9 mouse cellular contexts compared by ENCODE assay signal in the genomic region with DNA sequence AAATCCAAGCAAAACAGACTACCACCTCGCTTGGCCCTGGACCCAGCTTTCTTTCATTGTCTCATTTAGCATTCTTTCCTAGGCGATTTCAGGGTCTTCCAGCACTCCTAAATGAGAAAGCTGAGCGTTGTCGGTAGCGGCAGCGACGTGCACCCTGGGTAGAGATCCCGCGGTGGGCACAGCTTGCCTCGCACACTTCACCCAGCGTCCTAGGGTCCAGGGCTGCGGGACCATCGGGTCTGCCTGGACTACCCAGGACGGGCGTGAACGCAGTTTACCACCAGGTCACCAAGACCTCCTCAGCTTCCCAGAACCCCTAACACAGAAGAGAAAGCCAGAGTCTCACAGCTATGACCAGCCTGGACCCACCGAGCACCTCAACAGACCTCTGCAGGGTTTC. TPM values are rescaled to one million over a fixed set of nuclear protein-coding genes. Genes with fewer than 3 reads are reported as not detected.
DNase-seq lines count a peak whose midpoint lies in the region; ATAC-seq and TF ChIP-seq lines count a peak whose summit lies in the region.
"Had no signal": no experiment of that assay in that cellular context is flagged by ENCODE, and none has a peak within 500 bp of the region (broad histone marks: within the 10 kb centered on the region; RNA-seq: fewer than 3 reads in every experiment).

No protein-coding gene starts in this region.

- peaks cover 43% of the 10 kb centered on the region for H3K4me1 ChIP-seq in embryonic facial prominence, embryonic 15.5 days
- H3K4me1 ChIP-seq in neural tube, embryonic 12.5 days = peaks cover 40% of the 10 kb centered on the region

- no peaks in the 10 kb centered on the region for H3K36me3 ChIP-seq in embryonic facial prominence, embryonic 15.5 days
- H3K36me3 ChIP-seq in neural tube, embryonic 12.5 days = no peaks in the 10 kb centered on the region

- H3K9ac ChIP-seq in embryonic facial prominence, embryonic 15.5 days = no peak overlapping the region
- no peak overlapping the region for H3K9ac ChIP-seq in neural tube, embryonic 12.5 days

- WGBS in embryonic facial prominence, embryonic 15.5 days = 2% methylated on average over 17 of the region's 17 CpGs
- WGBS in neural tube, embryonic 12.5 days = 1% methylated on average over 17 of the region's 17 CpGs

- TF ChIP-seq CTCF in layer of hippocampus, adult 2 months (conservative IDR thresholded peaks at IDR 0.05) = no peak

- H3K4me2 ChIP-seq in embryonic facial prominence, embryonic 15.5 days (replicated peaks) = peak overlapping the region; percentile 40
- peak overlapping the region; percentile 50 for H3K4me2 ChIP-seq in neural tube, embryonic 12.5 days (replicated peaks)

- 0 out of 2 replicates have a peak overlapping the region, but pooled peaks have one; percentile 11 for H3K27ac ChIP-seq in layer of hippocampus, adult 2 months
- H3K27ac ChIP-seq in embryonic facial prominence, embryonic 15.5 days (replicated peaks) = peak overlapping the region; percentile 4; the same call in 1 of the 2 replicates
- no peak overlapping the region for H3K27ac ChIP-seq in neural tube, embryonic 12.5 days

- no peaks in the 10 kb centered on the region for H3K9me3 ChIP-seq in embryonic facial prominence, embryonic 15.5 days (replicated peaks)
- no peaks in the 10 kb centered on the region for H3K9me3 ChIP-seq in neural tube, embryonic 12.5 days

- H3K4me3 ChIP-seq in layer of hippocampus, adult 2 months = no peak overlapping the region; the same call in 1 of the 2 replicates
- H3K4me3 ChIP-seq in embryonic facial prominence, embryonic 15.5 days (replicated peaks) = peak overlapping the region; percentile 21
- peak overlapping the region; percentile 19; the same call in 1 of the 2 replicates for H3K4me3 ChIP-seq in neural tube, embryonic 12.5 days

- DNase-seq in layer of hippocampus, adult 2 months (ENCODE audit: low spot score in 2 of 2) = no peak
- DNase-seq in layer of hippocampus, adult 18-20 months (ENCODE audit: low spot score in 2 of 2) = no peak
- DNase-seq in layer of hippocampus, adult 8-10 months (ENCODE audit: low spot score in 2 of 2) = no peak
- no peak for DNase-seq in spleen, postnatal 14 days (ENCODE audit: low spot score in 2 of 2)

- peaks cover 53% of the 10 kb centered on the region for H3K27me3 ChIP-seq in embryonic facial prominence, embryonic 15.5 days
- H3K27me3 ChIP-seq in neural tube, embryonic 12.5 days (replicated peaks) = peaks cover 59% of the 10 kb centered on the region

- no peak for ATAC-seq in embryonic facial prominence, embryonic 15.5 days (ENCODE audit: insufficient number of reproducible peaks, low FRiP score, low TSS enrichment, low read depth)
- ATAC-seq in inflammation-experienced regulatory T-cells, adult 6 months = peak; percentile 11
- ATAC-seq in neural tube, embryonic 12.5 days (ENCODE audit: low FRiP score, low read depth) = peak; percentile 37; the same call in 1 of the 2 replicates
- ATAC-seq in megakaryocyte-erythroid progenitor cell, adult 5-6 weeks (replicated peaks; ENCODE audit: low FRiP score, low TSS enrichment, poor library complexity, severe bottlenecking) = no peak

RNA-seq across cellular contexts. Expression of a gene that starts 7.1 kb away (rescaled TPM):
- 1 to 10 TPM; 3.8 to 4.3 TPM for total RNA-seq in layer of hippocampus, adult 2 months (2021)
- 1 to 10 TPM; 3.7 to 4.3 TPM for total RNA-seq in layer of hippocampus, adult 18-20 months (2021)
- 2.7 and 2.9 TPM in 2 replicates for polyA plus RNA-seq in embryonic facial prominence, embryonic 15.5 days (2015; fragmentation: Nextera tagmentation; extraction: Ambion mirVana)
- not detected for polyA plus RNA-seq in inflammation-experienced regulatory T-cells, adult 6 months (2017; shearing (Covaris generic))
- 2.2 and 2.7 TPM in 2 replicates for polyA plus RNA-seq in neural tube, embryonic 12.5 days (2016; fragmentation: Nextera tagmentation; extraction: Ambion mirVana)
- 1 to 10 TPM; 3.1 to 3.4 (median 3.1) TPM for total RNA-seq in layer of hippocampus, adult 8-10 months (2022)
- total RNA-seq in megakaryocyte-erythroid progenitor cell, adult 5-6 weeks (2014; fragmentation: Nextera tagmentation) = not detected in 2 replicates
- 0.47 TPM in 1 of 2 replicates, not detected in the other for total RNA-seq in megakaryocyte-erythroid progenitor cell, adult 5-6 weeks (2017)
- total RNA-seq: gastrocnemius, postnatal 4 days had no signal

RNA-seq across cellular contexts. Expression of a gene that starts 33.5 kb away (rescaled TPM):
- total RNA-seq in layer of hippocampus, adult 2 months (2021) = 10 to 100 TPM; 19.3 to 22.3 TPM
- 10 to 100 TPM; 22.6 to 22.9 TPM for total RNA-seq in layer of hippocampus, adult 18-20 months (2021)
- 14.1 and 14.7 TPM in 2 replicates for polyA plus RNA-seq in embryonic facial prominence, embryonic 15.5 days (2015; fragmentation: Nextera tagmentation; extraction: Ambion mirVana)
- polyA plus RNA-seq in inflammation-experienced regulatory T-cells, adult 6 months (2017; shearing (Covaris generic)) = 10 to 100 TPM in 2 of 3 experiments, 1 to 10 TPM in 1; 8.8 to 13.5 (median 12.5) TPM
- 11.2 and 12.3 TPM in 2 replicates for polyA plus RNA-seq in neural tube, embryonic 12.5 days (2016; fragmentation: Nextera tagmentation; extraction: Ambion mirVana)
- total RNA-seq in layer of hippocampus, adult 8-10 months (2022) = 10 to 100 TPM; 23.6 to 30.7 (median 26.9) TPM
- 33.3 and 38.3 TPM in 2 replicates for total RNA-seq in megakaryocyte-erythroid progenitor cell, adult 5-6 weeks (2014; fragmentation: Nextera tagmentation)
- total RNA-seq in megakaryocyte-erythroid progenitor cell, adult 5-6 weeks (2017) = 54.5 and 79.7 TPM in 2 replicates

RNA-seq across cellular contexts. Expression of a gene that starts 33.6 kb away (rescaled TPM):
- total RNA-seq in layer of hippocampus, adult 2 months (2021) = 10 to 100 TPM; 31.6 to 32.6 TPM
- 10 to 100 TPM; 31.0 to 31.4 TPM for total RNA-seq in layer of hippocampus, adult 18-20 months (2021)
- polyA plus RNA-seq in embryonic facial prominence, embryonic 15.5 days (2015; fragmentation: Nextera tagmentation; extraction: Ambion mirVana) = 23.3 and 26.6 TPM in 2 replicates
- 10 to 100 TPM; 18.9 to 30.4 (median 30.3) TPM for polyA plus RNA-seq in inflammation-experienced regulatory T-cells, adult 6 months (2017; shearing (Covaris generic))
- polyA plus RNA-seq in neural tube, embryonic 12.5 days (2016; fragmentation: Nextera tagmentation; extraction: Ambion mirVana) = 23.9 and 24.6 TPM in 2 replicates
- total RNA-seq in layer of hippocampus, adult 8-10 months (2022) = 10 to 100 TPM; 26.6 to 32.4 (median 30.2) TPM
- 20.2 and 28.4 TPM in 2 replicates for total RNA-seq in megakaryocyte-erythroid progenitor cell, adult 5-6 weeks (2014; fragmentation: Nextera tagmentation)
- 28.3 and 36.9 TPM in 2 replicates for total RNA-seq in megakaryocyte-erythroid progenitor cell, adult 5-6 weeks (2017)

Comparison
In these comparisons a context has a peak if more than half of its experiments do, and no peak if none do; other contexts are left out.
1. ATAC-seq: peak in inflammation-experienced regulatory T-cells, adult 6 months (single experiment) and neural tube, embryonic 12.5 days (single experiment); none in embryonic facial prominence, embryonic 15.5 days (single experiment) and megakaryocyte-erythroid progenitor cell, adult 5-6 weeks (single experiment).